Mouse (Mus musculus) MEL (cell line): Measurements from ENCODE around the gene Tlx1. TPM values are rescaled to one million over a fixed set of nuclear protein-coding genes. Genes with fewer than 3 reads are reported as not detected.

Source experiments
- DNase-seq: peaks from one replicate; pipeline ENCODE4 v3.0.0; 2011; ENCODE audit warnings: low read depth, low spot score
- H3K27ac ChIP-seq: 2 replicates; pipeline ENCODE4 v1.5.1; 2012; ENCODE audit warnings: low read depth, mild to moderate bottlenecking, control low read depth, low read length, moderate library complexity; ENCODE audit not compliant: control insufficient read depth
- H3K27me3 ChIP-seq, 2 experiments: fragments of 150-350 bp in 1 of 2; sonication (generic) in 1 of 2; 2 replicates each; pipeline ENCODE4 v1.6.1; 2012; ENCODE audit warnings: low read length in 2 of 2, mild to moderate bottlenecking in 2 of 2, improper control_type of control experiment in 1 of 2, moderate library complexity in 1 of 2; ENCODE audit not compliant: insufficient read depth in 2 of 2, control insufficient read depth in 1 of 2
- H3K36me3 ChIP-seq, 2 experiments: 2 replicates each; pipeline ENCODE4 v1.6.1; 2012 to 2014; ENCODE audit warnings: low read length in 2 of 2, improper control_type of control experiment in 1 of 2, inconsistent platforms in 1 of 2, mild to moderate bottlenecking in 1 of 2; ENCODE audit not compliant: insufficient read depth in 2 of 2, control insufficient read depth in 1 of 2
- H3K4me1 ChIP-seq, 2 experiments: fragments of 150-350 bp in 1 of 2; sonication (generic) in 1 of 2; 2 replicates each; pipeline ENCODE4 v1.6.1; 2012; ENCODE audit warnings: low read length in 2 of 2, improper control_type of control experiment in 1 of 2, mild to moderate bottlenecking in 1 of 2; ENCODE audit not compliant: insufficient read depth in 2 of 2, control insufficient read depth in 1 of 2
- H3K4me3 ChIP-seq, 2 experiments: fragments of 150-350 bp in 1 of 2; sonication (generic) in 1 of 2; 2 replicates each; pipeline ENCODE4 v1.5.1; 2012; ENCODE audit warnings: low read depth in 2 of 2, low read length in 2 of 2, mild to moderate bottlenecking in 2 of 2, moderate library complexity in 2 of 2, control low read depth in 1 of 2, improper control_type of control experiment in 1 of 2; ENCODE audit not compliant: control insufficient read depth in 1 of 2, insufficient read depth in 1 of 2
- H3K79me2 ChIP-seq: 2 replicates; pipeline ENCODE4 v1.6.1; 2012; ENCODE audit warnings: mild to moderate bottlenecking, low read length, moderate library complexity; ENCODE audit not compliant: control insufficient read depth, poor library complexity, insufficient read depth
- H3K9ac ChIP-seq: 2 replicates; pipeline ENCODE4 v1.6.1; 2012; ENCODE audit warnings: low read depth, mild to moderate bottlenecking, control low read depth, low read length, moderate library complexity; ENCODE audit not compliant: control insufficient read depth, poor library complexity, severe bottlenecking
- H3K9me3 ChIP-seq: fragments of 150-350 bp; sonication (generic); replicated peaks from 2 replicates; pipeline ENCODE4 v1.6.1; 2012; ENCODE audit warnings: mild to moderate bottlenecking, low read length, improper control_type of control experiment, moderate library complexity; ENCODE audit not compliant: insufficient read depth
- CTCF ChIP-seq, 3 experiments: IDR thresholded peaks in 2 of 3; conservative IDR thresholded peaks in 1 of 3; 2 replicates each; pipeline ENCODE4 v1.5.1; 2011 to 2012; ENCODE audit warnings: low read length in 3 of 3, low read depth in 2 of 3, mild to moderate bottlenecking in 2 of 3, improper control_type of control experiment in 1 of 3, inconsistent platforms in 1 of 3, mixed read lengths in 1 of 3, moderate library complexity in 1 of 3; ENCODE audit not compliant: control insufficient read depth in 1 of 3, insufficient read depth in 1 of 3, poor library complexity in 1 of 3, severe bottlenecking in 1 of 3
- ELF1 ChIP-seq: IDR thresholded peaks from 2 replicates; pipeline ENCODE4 v1.6.1; 2014; ENCODE audit warnings: low read depth, mild to moderate bottlenecking, inconsistent platforms, low read length, improper control_type of control experiment, moderate library complexity
- ETS1 ChIP-seq: IDR thresholded peaks from 2 replicates; pipeline ENCODE4 v1.6.1; 2012; ENCODE audit warnings: low read depth, mild to moderate bottlenecking, inconsistent platforms, low read length, improper control_type of control experiment, moderate library complexity
- KAT2A ChIP-seq: conservative IDR thresholded peaks from 2 replicates; pipeline ENCODE4 v1.6.1; 2012; ENCODE audit warnings: low read depth, low read length, improper control_type of control experiment, inconsistent platforms
- MAFK ChIP-seq: IDR thresholded peaks from 2 replicates; pipeline ENCODE4 v1.6.1; 2011; ENCODE audit warnings: low read depth, mild to moderate bottlenecking, low read length, improper control_type of control experiment, borderline replicate concordance
- MAX ChIP-seq: IDR thresholded peaks from 2 replicates; pipeline ENCODE4 v1.6.1; 2011; ENCODE audit warnings: low read length, improper control_type of control experiment
- MAZ ChIP-seq: IDR thresholded peaks from 2 replicates; pipeline ENCODE4 v1.6.1; 2012; ENCODE audit warnings: low read depth, mild to moderate bottlenecking, inconsistent platforms, low read length, improper control_type of control experiment
- MEF2A ChIP-seq: IDR thresholded peaks from 2 replicates; pipeline ENCODE4 v1.6.1; 2014; ENCODE audit warnings: low read depth, mild to moderate bottlenecking, inconsistent platforms, low read length, improper control_type of control experiment; ENCODE audit not compliant: poor library complexity, insufficient replicate concordance, severe bottlenecking; ENCODE audit errors: extremely low read depth
- MXI1 ChIP-seq: IDR thresholded peaks from 2 replicates; pipeline ENCODE4 v1.6.1; 2011; ENCODE audit warnings: mild to moderate bottlenecking, low read depth, low read length, improper control_type of control experiment
- NRF1 ChIP-seq: IDR thresholded peaks from 2 replicates; pipeline ENCODE4 v1.6.1; 2014; ENCODE audit warnings: low read depth, mild to moderate bottlenecking, inconsistent platforms, low read length, improper control_type of control experiment, moderate library complexity; ENCODE audit not compliant: poor library complexity, insufficient read depth, severe bottlenecking
- POLR2AphosphoS5 ChIP-seq: IDR thresholded peaks from 2 replicates; pipeline ENCODE4 v1.6.1; 2012; ENCODE audit warnings: low read depth, borderline replicate concordance, mild to moderate bottlenecking, inconsistent platforms, low read length, moderate library complexity, mixed read lengths
- RAD21 ChIP-seq: IDR thresholded peaks from 2 replicates; pipeline ENCODE4 v1.6.1; 2011; ENCODE audit warnings: mild to moderate bottlenecking, low read depth, low read length, improper control_type of control experiment
- SIN3A ChIP-seq: IDR thresholded peaks from 2 replicates; pipeline ENCODE4 v1.6.1; 2012; ENCODE audit warnings: low read length, improper control_type of control experiment, inconsistent platforms
- UBTF ChIP-seq: IDR thresholded peaks from 2 replicates; pipeline ENCODE4 v1.6.1; 2012; ENCODE audit warnings: low read depth, mild to moderate bottlenecking, inconsistent platforms, low read length, improper control_type of control experiment, moderate library complexity, borderline replicate concordance; ENCODE audit not compliant: insufficient read depth
- ZC3H11A ChIP-seq: IDR thresholded peaks from 2 replicates; pipeline ENCODE4 v1.6.1; 2012; ENCODE audit warnings: low read depth, mild to moderate bottlenecking, inconsistent platforms, low read length, improper control_type of control experiment
- ZKSCAN1 ChIP-seq: IDR thresholded peaks from 2 replicates; pipeline ENCODE4 v1.6.1; 2012; ENCODE audit warnings: low read depth, mild to moderate bottlenecking, inconsistent platforms, low read length, improper control_type of control experiment, moderate library complexity
- ZNF384 ChIP-seq: IDR thresholded peaks from 2 replicates; pipeline ENCODE4 v1.6.1; 2012; ENCODE audit warnings: low read depth, mild to moderate bottlenecking, inconsistent platforms, low read length, improper control_type of control experiment
- polyA plus RNA-seq, 2 experiments: library from polyadenylated mRNA; stranded (reverse) in 1 of 2; unstranded in 1 of 2; fragments of >175 nt in 1 of 2; fragments of >200 nt in 1 of 2; gene quantifications; 2 replicates each; pipeline versions ENCODE4 v1.2.1 to v1.2.4; 2012; ENCODE audit warnings: low replicate concordance in 2 of 2, low read depth in 1 of 2; ENCODE audit not compliant: insufficient read length in 2 of 2, insufficient read depth in 1 of 2, missing spikeins in 1 of 2
- total RNA-seq: library from RNA; depleted of rRNA; stranded (reverse); fragments of 300-350 nt; gene quantifications from 2 replicates; pipeline ENCODE4 v1.2.3, GENCODE M21; 2012

Tlx1 gene
- total and polyA plus RNA-seq, 3 experiments, result not detected

DNA sequence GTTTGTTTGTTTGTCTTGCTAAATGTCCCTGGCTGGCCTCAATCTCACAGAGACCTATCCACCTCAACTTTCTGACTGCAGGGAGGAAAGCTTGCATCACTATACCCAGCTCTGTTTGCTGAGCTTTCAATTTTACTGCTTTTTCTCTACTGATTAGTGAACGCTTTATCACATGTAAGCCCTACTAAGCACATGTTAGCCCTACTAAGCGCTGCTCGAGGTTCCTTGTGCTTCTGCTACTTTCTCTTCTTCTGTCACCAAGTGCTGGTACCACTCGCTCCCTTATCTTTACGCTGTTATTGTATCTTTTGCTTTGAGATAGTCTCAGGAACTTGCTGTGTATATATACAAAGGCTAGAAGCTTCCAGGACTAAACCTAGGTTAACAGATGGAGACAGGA is 30.0 kb downstream of the Tlx1 start:
- Histone ChIP-seq H3K27me3 (no peaks in the 10 kb centered on the region), H3K27ac (no peak overlapping the region), H3K4me1 (peaks cover 0 to 13% of the 10 kb centered on the region in 2 experiments; a peak in 2 of 4 replicates), H3K79me2 (no peaks in the 10 kb centered on the region), H3K9me3 (no peaks in the 10 kb centered on the region), H3K4me3 (no peak overlapping the region), H3K9ac (no peak overlapping the region), H3K36me3 (no peaks in the 10 kb centered on the region)
- TF ChIP-seq ELF1, result no peak
- peak; percentile 100 for TF ChIP-seq ZKSCAN1
- no peak for DNase-seq

GRCm38 (mm10) chr19:45194651-45195050 is 44.2 kb downstream of the Tlx1 start:
- Histone ChIP-seq H3K4me1 (no peaks in the 10 kb centered on the region), H3K79me2 (no peaks in the 10 kb centered on the region), H3K27ac (no peak overlapping the region), H3K27me3 (no peaks in the 10 kb centered on the region), H3K36me3 (no peaks in the 10 kb centered on the region), H3K9ac (no peak overlapping the region), H3K4me3 (no peak overlapping the region), H3K9me3 (no peaks in the 10 kb centered on the region)
- TF ChIP-seq CTCF (IDR thresholded peaks at IDR 0.05 in 2 of 3, conservative IDR thresholded peaks at IDR 0.05 in 1 of 3; ENCODE audit: control insufficient read depth in 1 of 3, insufficient read depth in 1 of 3, low read depth in 2 of 3, low read length in 3 of 3, poor library complexity in 1 of 3, severe bottlenecking in 1 of 3), result peak in 1 of 3 experiments; percentile 10; a peak in 1 of 6 replicates
- peak; percentile 0; the same call in 1 of the 2 replicates for TF ChIP-seq RAD21
- TF ChIP-seq POLR2AphosphoS5, result no peak
- DNase-seq, result no peak

DNA sequence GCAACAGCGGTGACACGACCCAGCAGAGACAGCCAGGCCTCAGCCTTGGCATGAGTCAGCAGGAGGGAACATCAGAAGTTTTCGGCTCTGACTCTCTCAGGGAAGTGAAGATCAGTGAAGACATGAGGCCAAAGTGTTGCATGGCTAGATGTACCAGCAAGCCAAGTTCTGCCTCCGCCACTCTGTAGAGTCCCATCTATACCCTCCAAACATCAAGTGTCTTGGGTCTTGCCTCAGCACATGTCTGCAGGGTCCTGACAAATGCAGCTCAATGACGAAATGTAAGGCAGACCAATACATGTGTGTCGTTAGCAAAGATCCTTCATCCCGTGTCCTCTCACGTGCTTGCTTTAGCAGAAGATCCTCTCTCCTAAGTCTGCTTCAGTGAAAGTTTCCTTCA is 46.5 kb downstream of the Tlx1 start:
- Histone ChIP-seq H3K4me3 (no peak overlapping the region), H3K27me3 (no peaks in the 10 kb centered on the region), H3K27ac (no peak overlapping the region), H3K36me3 (no peaks in the 10 kb centered on the region)
- DNase-seq, result no peak
- TF ChIP-seq ETS1, result no peak
- no peak for TF ChIP-seq MAFK
- TF ChIP-seq MAZ, result no peak
- no peak for TF ChIP-seq SIN3A
- no peak for TF ChIP-seq POLR2AphosphoS5
- no peak for TF ChIP-seq UBTF
- no peak for TF ChIP-seq MXI1
- no peak for TF ChIP-seq MEF2A
- no peak for TF ChIP-seq ELF1
- TF ChIP-seq ZNF384, result no peak
- TF ChIP-seq ZC3H11A, result no peak
- TF ChIP-seq MAX, result no peak
- no peak for TF ChIP-seq KAT2A
- no peak for TF ChIP-seq NRF1
- TF ChIP-seq, all 39 proteins: peak for 0
- Histone ChIP-seq H3K9ac (no peak overlapping the region), H3K79me2 (no peaks in the 10 kb centered on the region), H3K4me1 (no peaks in the 10 kb centered on the region), H3K9me3 (no peaks in the 10 kb centered on the region)
